Mouse (Mus musculus) bone marrow, adult 2 months (tissue): ENCODE data around the gene Erc1. TPM values are rescaled to one million over a fixed set of nuclear protein-coding genes. Genes with fewer than 3 reads are reported as not detected.

Experiments
- H3K27ac ChIP-seq: fragments of 200-500 bp; 2 replicates; pipeline ENCODE4 v1.5.1; 2012; ENCODE audit warnings: low read depth, mild to moderate bottlenecking, control low read depth, inconsistent platforms, low read length; ENCODE audit not compliant: control insufficient read depth, poor library complexity, insufficient read depth
- H3K4me1 ChIP-seq: fragments of 200-500 bp; 2 replicates; pipeline ENCODE4 v1.6.1; 2011; ENCODE audit warnings: low read length; ENCODE audit not compliant: control insufficient read depth, insufficient read depth
- H3K4me3 ChIP-seq: fragments of 200-500 bp; replicated peaks from 2 replicates; pipeline ENCODE3; 2011; ENCODE audit warnings: mild to moderate bottlenecking, low read depth, low read length, control low read depth; ENCODE audit not compliant: control insufficient read depth
- CTCF ChIP-seq: fragments of 200-500 bp; IDR thresholded peaks from 2 replicates; pipeline ENCODE4 v1.5.1; 2011; ENCODE audit warnings: low read length, control low read depth; ENCODE audit not compliant: control insufficient read depth, insufficient read depth
- POLR2A ChIP-seq: fragments of 200-500 bp; IDR thresholded peaks from 2 replicates; pipeline ENCODE4 v1.6.1; 2011; ENCODE audit warnings: low read depth, mild to moderate bottlenecking, control low read depth, low read length, borderline replicate concordance; ENCODE audit not compliant: control insufficient read depth
- WGBS: fragments of 180-500 bp; shearing (Covaris S2); methylation state at CpG from one replicate; pipeline ENCODE4 v1.1.7; 2018; 5-methylcytosine and 5-hydroxymethylcytosine counted together
- polyA plus RNA-seq: library from polyadenylated mRNA; stranded (reverse); fragments of >200 nt; gene quantifications from 2 replicates; pipeline ENCODE4 v1.2.4, GENCODE M21; 2011; ENCODE audit warnings: low replicate concordance; ENCODE audit not compliant: missing spikeins, insufficient read depth, insufficient read length

The Erc1 gene
- polyA plus RNA-seq, 1 experiment, result 9.8 TPM

DNA sequence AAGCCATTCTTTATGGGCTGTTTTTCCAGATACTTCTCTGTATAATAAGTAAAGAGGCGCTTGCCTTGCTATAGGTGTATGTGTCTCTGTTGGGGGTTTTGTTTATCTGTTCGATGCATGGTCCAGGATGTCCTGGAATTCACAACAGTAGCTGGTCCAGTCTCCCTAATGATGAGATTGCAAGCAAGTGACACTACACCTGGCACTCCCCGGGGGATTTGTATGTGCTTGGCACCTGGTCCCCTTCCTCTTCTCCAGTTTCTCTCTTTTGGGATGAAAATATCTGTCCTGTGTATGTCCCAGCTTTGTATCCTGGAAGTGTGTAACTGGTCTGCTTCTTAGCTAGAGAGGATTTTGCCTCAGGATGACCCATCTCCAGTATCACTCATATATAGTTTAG, 1.9 kb upstream of the Erc1 start:
- WGBS, result 84% methylated on average over 3 of the region's 3 CpGs
- TF ChIP-seq POLR2A, result no peak
- no peak for TF ChIP-seq CTCF
- H3K4me1 ChIP-seq, result peaks cover 2% of the 10 kb centered on the region; the same call in 1 of the 2 replicates

DNA sequence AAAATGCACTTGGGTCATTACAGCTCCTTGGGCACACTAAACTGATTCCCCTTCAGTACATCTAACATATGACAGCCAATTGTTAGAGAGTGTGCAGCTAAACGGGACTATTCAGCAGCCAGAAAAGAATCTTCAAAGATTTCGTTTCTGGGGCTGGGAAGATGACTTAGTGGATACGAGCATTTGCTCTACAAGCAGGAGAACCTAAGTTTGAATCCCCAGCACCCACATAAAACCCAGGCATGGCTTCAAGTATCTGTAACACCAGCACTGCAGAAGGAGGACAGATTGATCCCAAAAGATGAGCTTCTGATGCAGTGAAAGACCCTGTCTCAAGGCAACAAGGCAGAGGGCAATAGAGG, 1.4 kb upstream of the Erc1 start:
- Histone ChIP-seq H3K4me1 (peaks cover 2% of the 10 kb centered on the region; the same call in 1 of the 2 replicates), H3K4me3 (no peak overlapping the region), H3K27ac (no peak overlapping the region)
- TF ChIP-seq POLR2A, result no peak
- no peak for TF ChIP-seq CTCF
- WGBS, result 61% methylated on average over 3 of the region's 3 CpGs

More for the DNA sequence above, 1.9 kb upstream of the Erc1 start:
- no peak overlapping the region for H3K27ac ChIP-seq
- no peak overlapping the region for H3K4me3 ChIP-seq

DNA sequence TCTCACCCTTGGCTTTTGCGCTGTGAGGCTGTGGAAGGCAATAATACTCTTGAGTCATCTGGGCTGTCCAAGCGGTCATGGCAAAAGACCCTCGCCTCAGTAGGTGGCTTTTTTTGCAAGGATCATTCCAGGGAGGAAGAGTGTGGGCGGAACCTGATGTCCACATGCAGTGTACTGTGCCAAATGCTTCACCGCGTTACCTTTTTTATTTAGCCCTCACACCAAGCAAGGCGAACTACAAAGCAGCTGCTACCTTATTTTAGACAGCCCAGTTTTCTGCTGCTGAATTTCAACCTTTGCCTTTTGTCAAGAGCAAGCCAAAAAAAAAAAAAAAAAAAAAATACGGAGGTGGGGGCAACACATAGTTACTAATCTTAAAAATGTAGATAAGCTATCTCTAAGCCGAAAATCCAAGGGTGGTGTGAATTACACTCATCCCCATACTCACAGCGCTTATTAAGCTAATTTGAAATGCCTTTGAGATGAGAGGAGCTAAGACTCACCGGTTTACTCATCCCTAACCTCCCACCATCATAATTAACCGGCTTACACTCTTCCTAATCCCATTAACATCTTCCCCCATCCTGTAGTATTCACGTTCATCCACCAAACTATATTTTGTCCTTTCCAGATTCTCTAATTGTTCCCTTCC, 855 bp upstream of the Erc1 start:
- no peak overlapping the region; the same call in 1 of the 2 replicates for H3K27ac ChIP-seq
- TF ChIP-seq CTCF, result no peak
- TF ChIP-seq POLR2A, result no peak
- peaks cover 2% of the 10 kb centered on the region; the same call in 1 of the 2 replicates for H3K4me1 ChIP-seq
- WGBS, result 29% methylated on average over 13 of the region's 13 CpGs
- H3K4me3 ChIP-seq, result peak overlapping the region; percentile 90

DNA sequence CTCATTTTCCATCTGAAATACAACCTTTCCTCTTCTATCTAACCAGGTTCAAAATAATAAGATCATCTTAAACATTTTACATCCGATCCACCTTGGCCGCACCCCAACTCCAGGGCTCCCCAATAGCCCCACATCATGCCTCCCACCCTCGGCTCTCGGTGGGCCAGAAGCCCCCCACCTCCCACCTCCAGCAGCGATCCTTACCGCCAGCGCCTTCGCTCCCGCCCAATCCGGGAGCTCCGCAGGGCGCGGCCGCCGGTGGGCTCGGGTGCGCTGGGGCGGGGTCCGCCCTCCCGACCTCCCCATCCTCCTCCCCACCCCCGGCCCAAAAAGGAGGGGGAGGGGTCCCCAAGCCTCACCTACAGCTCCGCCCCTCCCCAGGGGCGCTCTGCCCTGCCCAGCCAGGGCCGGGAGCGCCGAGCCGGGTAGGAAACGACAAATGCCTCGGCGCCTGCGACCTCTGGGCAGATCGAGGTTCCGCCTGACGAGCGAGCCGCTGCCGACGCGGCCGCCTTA, 391 bp downstream of the Erc1 start:
- H3K4me1 ChIP-seq, result peaks cover 2% of the 10 kb centered on the region; the same call in 1 of the 2 replicates
- H3K27ac ChIP-seq, result peak overlapping the region; percentile 77
- WGBS, result under 1% methylated on average over 40 of the region's 40 CpGs
- TF ChIP-seq CTCF (no peak), POLR2A (no peak)
- peak overlapping the region; percentile 83 for H3K4me3 ChIP-seq

DNA sequence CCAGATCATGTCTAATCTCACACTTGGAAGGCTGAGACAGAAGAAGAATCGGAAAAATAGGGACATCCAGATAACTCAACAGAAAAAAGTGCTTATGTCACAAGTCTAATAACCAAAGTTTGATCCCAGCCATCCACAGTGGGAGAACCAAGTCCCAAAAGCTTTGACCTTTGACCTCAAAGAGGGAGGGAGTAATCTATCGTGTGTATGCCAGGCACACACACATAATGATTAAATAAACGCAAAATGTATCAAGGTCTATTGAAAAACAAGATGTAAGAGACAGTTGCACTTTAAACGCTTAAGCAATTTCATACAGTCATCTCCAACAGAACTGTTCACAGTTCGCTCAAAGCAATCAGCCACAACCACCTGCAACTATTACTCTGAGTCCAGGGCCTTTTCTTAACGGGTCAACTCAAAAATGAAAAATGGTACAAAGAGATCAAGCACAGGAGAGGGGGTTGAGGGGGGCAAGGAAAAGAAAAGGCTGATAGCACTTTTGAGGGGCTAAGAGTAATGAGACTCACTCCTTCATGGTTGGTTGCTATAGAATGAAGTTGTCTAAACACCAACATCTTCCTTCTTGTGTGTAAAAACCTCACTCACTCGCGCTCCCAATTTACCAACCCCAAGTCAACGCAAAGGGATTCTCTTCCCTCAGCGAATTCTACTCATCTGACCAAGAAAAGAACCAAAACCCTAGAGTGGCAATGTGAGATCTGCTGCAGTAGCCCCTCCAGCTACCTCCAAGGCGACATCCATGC, 1.0 kb downstream of the Erc1 start:
- 46% methylated on average over 11 of the region's 11 CpGs for WGBS
- TF ChIP-seq POLR2A, result no peak
- TF ChIP-seq CTCF, result no peak
- peak overlapping the region; percentile 83 for H3K4me3 ChIP-seq
- H3K4me1 ChIP-seq, result peaks cover 2% of the 10 kb centered on the region; the same call in 1 of the 2 replicates
- H3K27ac ChIP-seq, result no peak overlapping the region

DNA sequence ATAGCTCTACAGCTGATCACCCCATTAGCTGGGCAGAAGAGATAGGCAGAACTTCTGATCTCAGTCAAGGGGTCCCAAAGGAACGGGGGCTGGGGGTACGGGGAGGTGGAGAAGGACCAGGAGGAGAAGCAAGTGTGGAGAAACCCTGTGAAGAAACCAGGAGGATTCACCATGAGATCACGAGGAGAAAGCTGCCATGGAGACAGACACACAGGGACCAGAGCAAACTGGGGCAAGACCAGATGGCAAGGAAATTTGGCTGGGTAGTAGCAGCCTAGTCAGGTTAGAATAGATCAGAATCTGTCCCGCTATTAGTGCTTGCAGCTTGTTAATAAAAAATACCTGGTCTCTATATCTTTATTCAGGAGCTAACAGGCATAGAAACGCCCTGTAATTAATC, 18.0 kb downstream of the Erc1 start:
- Histone ChIP-seq H3K4me1 (no peaks in the 10 kb centered on the region), H3K27ac (no peak overlapping the region), H3K4me3 (no peak overlapping the region)
- TF ChIP-seq CTCF (no peak), POLR2A (no peak)
- WGBS, result 78% methylated on average over 5 of the region's 5 CpGs

DNA sequence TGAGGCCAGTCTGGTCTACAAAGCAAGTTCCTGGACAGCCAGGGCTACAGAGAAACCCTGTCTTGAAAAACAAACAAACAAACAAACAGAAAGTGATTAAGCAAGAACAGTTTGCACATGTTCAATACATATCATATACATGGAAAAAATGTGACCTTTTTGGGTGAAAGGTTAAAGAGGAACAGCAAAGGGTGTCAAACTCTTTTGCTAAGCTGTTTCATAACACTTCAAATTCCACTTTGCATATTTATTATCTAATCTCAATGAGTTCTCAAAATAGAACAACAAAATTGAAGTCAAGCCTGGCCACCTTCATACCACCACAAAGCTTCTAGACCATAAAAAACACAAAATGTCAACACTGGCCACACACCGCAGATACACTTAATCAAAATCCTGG, 19.8 kb downstream of the Erc1 start:
- no peak overlapping the region for H3K4me3 ChIP-seq
- H3K27ac ChIP-seq, result no peak overlapping the region
- 88% methylated on average over 1 of the region's 1 CpGs for WGBS
- no peaks in the 10 kb centered on the region for H3K4me1 ChIP-seq
- TF ChIP-seq CTCF (no peak), POLR2A (no peak)

DNA sequence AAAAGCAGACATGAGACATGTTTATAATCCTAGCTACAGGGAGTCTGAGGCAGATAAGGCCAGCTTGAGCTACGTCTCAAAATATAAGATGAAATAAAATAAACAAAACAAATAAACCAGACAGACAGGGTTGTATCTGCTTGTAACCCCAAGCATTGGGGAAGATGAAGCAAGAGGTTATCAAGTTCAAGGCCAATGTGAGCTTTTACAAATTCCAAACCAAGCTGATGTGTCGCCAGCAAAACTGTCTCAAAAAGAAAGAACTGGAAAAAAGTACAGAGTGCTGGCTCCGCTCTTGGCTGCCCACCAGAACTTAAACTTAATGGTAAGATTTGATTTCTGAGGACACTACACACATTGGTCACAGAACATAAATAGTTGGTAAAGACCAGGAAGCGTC, 21.3 kb downstream of the Erc1 start:
- H3K4me3 ChIP-seq, result no peak overlapping the region
- WGBS, result 87% methylated on average over 4 of the region's 4 CpGs
- H3K4me1 ChIP-seq, result no peaks in the 10 kb centered on the region
- H3K27ac ChIP-seq, result no peak overlapping the region
- TF ChIP-seq CTCF (no peak), POLR2A (no peak)
